Mouse (Mus musculus) inflammation-experienced regulatory T-cells (primary cell): ENCODE data around the gene Pnp2. TPM values are rescaled to one million over a fixed set of nuclear protein-coding genes. Genes with fewer than 3 reads are reported as not detected.

Experiments
- polyA plus RNA-seq, 2 experiments: library from polyadenylated mRNA; unstranded; fragments of 100-300 nt; shearing (Covaris generic); gene quantifications; one replicate each; pipeline ENCODE4 v1.2.1; 2017

The Pnp2 gene
- 1 to 10 TPM in 1 of 2 experiments, under 1 TPM in 1; 0.95 to 1.1 TPM for polyA plus RNA-seq

GRCm38 (mm10) chr14:50955942-50956508, at the start of gene Pnp2:
Gene Pnp2, plus strand, starts transcription at chr14:50955992.

GRCm38 (mm10) chr14:50924281-50925064, 31.3 kb upstream of the Pnp2 start, which contains the start of the genes Osgep and Apex1:
Gene Osgep, minus strand, starts transcription at chr14:50924893.
Gene Apex1, plus strand, starts transcription at chr14:50924968.

GRCm38 (mm10) chr14:50930754-50931492, 24.9 kb upstream of the Pnp2 start, which contains the start of the genes Pip4p1 and Pnp:
Gene Pip4p1, minus strand, starts transcription at chr14:50930856.
Gene Pnp, plus strand, starts transcription at chr14:50931082.

GRCm38 (mm10) chr14:50943932-50944667, 11.7 kb upstream of the Pnp2 start, which contains the start of gene Gm49342:
Gene Gm49342, plus strand, starts transcription at chr14:50944517.

GRCm38 (mm10) chr14:51007152-51007801, 51.5 kb downstream of the Pnp2 start, which contains the start of gene Rnase10:
Gene Rnase10, plus strand, starts transcription at chr14:51007751.

Other genes starting within 250 kb of the Pnp2 start
- under 1 TPM in 1 of 2 experiments, not detected in 1; 0.71 TPM for gene Olfr748, start 248.6 kb upstream of the Pnp2 start, polyA plus RNA-seq
- gene Olfr749, start 210.9 kb upstream of the Pnp2 start, polyA plus RNA-seq: not detected
- 100 to 1,000 TPM; 107 to 120 TPM for gene Ttc5, start 170.5 kb upstream of the Pnp2 start, polyA plus RNA-seq
- gene Ccnb1ip1, start 148.3 kb upstream of the Pnp2 start, polyA plus RNA-seq: under 1 TPM in 1 of 2 experiments, not detected in 1; 0.37 TPM
- 10 to 100 TPM; 74.4 to 87.3 TPM for gene Parp2, start 148.2 kb upstream of the Pnp2 start, polyA plus RNA-seq
- gene Tep1, start 85.4 kb upstream of the Pnp2 start, polyA plus RNA-seq: 10 to 100 TPM; 20.6 to 24.3 TPM
- under 1 TPM; 0.33 to 0.40 TPM for gene Klhl33, start 58.5 kb upstream of the Pnp2 start, polyA plus RNA-seq
- 100 to 1,000 TPM in 1 of 2 experiments, 10 to 100 TPM in 1; 95.6 to 104 TPM for gene Osgep, start 31.1 kb upstream of the Pnp2 start, polyA plus RNA-seq
- 10 to 100 TPM; 50.0 to 51.6 TPM for gene Apex1, start 31.0 kb upstream of the Pnp2 start, polyA plus RNA-seq
- gene Pip4p1, start 25.1 kb upstream of the Pnp2 start, polyA plus RNA-seq: 10 to 100 TPM; 67.6 to 81.9 TPM
- gene Pnp, start 24.9 kb upstream of the Pnp2 start, polyA plus RNA-seq: 10 to 100 TPM; 47.8 to 51.5 TPM
- gene Gm49342, start 11.5 kb upstream of the Pnp2 start, polyA plus RNA-seq: not detected
- 1 to 10 TPM in 1 of 2 experiments, under 1 TPM in 1; 0.37 to 1.0 TPM for gene Rnase10, start 51.8 kb downstream of the Pnp2 start, polyA plus RNA-seq
- not detected for gene Rnase9, start 85.9 kb downstream of the Pnp2 start, polyA plus RNA-seq
- gene Rnase11, start 94.2 kb downstream of the Pnp2 start, polyA plus RNA-seq: not detected
- gene Rnase12, start 101.7 kb downstream of the Pnp2 start, polyA plus RNA-seq: not detected
- 1 to 10 TPM in 1 of 2 experiments, under 1 TPM in 1; 0.68 to 4.6 TPM for gene Olfr750, start 118.4 kb downstream of the Pnp2 start, polyA plus RNA-seq
- 10 to 100 TPM; 16.4 to 19.1 TPM for gene Rnase4, start 135.1 kb downstream of the Pnp2 start, polyA plus RNA-seq
- 1 to 10 TPM; 3.2 to 4.6 TPM for gene Ang, start 135.2 kb downstream of the Pnp2 start, polyA plus RNA-seq
- not detected for gene Eddm3b, start 158.4 kb downstream of the Pnp2 start, polyA plus RNA-seq
- 1 to 10 TPM; 2.1 to 5.0 TPM for gene Rnase6, start 167.9 kb downstream of the Pnp2 start, polyA plus RNA-seq
- 1 to 10 TPM; 1.2 to 3.6 TPM for gene Rnase1, start 190.8 kb downstream of the Pnp2 start, polyA plus RNA-seq
- gene Rnase2b, start 206.3 kb downstream of the Pnp2 start, polyA plus RNA-seq: not detected
- gene Ang2, start 243.2 kb downstream of the Pnp2 start, polyA plus RNA-seq: not detected
- not detected for gene Ear14, start 247.4 kb downstream of the Pnp2 start, polyA plus RNA-seq